Mouse (Mus musculus): ENCODE measurements at regions not wholly inside any gene's neighbourhood (a gene's known extent, or its start where the extent isn't known, plus 50 kb on each side); places are given as distances from the start of the nearest gene placed in this dataset.

DNA sequence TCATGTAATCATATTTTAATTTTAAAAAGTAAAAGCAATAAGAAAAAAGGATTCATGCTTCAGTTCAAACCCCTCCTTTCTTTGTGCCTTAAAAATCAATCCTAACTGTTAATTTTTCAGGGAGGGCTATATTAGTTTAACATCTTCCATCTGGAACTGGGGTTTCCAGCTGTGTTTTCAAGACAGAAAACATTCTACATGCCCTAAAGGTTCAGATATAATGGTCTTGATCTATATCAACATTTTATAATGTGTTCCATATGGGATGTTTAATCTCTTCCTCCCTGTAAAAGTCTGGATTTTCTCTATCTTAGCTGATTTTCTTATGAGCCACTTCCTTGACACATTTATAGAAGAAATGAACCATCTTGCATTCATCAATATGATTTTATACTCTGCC, 205.9 kb upstream of the Grm7 start:
- no peak for DNase-seq (ENCODE audit: low spot score in 2 of 2)

DNA sequence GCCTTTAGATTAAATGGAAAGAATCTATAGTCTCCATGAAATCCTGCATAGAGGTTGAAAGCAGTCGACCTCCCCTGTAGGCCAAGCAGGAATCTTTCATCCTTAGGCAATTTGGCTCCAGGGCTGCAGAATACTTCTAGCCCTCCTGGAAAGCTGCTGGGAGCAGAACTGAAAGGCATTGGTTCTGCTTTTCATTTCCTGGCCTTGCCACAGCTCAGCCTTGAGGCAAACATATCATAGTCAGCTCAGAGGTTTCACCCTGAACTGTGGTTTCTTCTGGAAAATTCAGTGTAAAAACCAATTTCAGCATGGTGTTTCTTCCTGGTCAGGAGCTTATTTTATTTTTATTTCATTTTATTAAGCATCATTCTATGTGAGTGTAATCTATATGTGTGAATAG, 182.0 kb upstream of the Grm7 start:
- no peak for DNase-seq (ENCODE audit: low spot score in 2 of 2)

- DNase-seq (ENCODE audit: low spot score in 2 of 2) = no peak
These were observed 177.7 kb upstream of the Grm7 start for GRCm38 (mm10) chr6:110467661-110468060.

DNA sequence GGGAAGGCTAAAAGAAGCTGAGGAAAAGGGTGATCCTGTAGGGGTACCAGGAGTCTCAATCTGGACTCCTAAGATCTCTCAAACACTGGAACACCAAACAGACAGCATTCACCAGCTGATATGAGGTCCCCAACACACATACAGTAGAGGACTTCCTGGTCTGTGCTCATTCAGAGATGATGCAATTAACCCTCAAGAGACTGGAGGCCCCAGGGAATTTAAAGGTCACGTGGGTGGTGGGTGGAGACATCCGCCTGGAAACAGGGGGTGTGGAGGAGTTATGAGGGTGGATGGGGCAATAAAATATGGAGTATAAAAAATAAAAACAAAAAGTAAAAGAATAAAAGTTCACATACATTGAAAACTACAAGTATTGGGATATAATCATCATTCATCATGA, 139.5 kb upstream of the Grm7 start:
- DNase-seq (ENCODE audit: low spot score in 2 of 2) = no peak

DNA sequence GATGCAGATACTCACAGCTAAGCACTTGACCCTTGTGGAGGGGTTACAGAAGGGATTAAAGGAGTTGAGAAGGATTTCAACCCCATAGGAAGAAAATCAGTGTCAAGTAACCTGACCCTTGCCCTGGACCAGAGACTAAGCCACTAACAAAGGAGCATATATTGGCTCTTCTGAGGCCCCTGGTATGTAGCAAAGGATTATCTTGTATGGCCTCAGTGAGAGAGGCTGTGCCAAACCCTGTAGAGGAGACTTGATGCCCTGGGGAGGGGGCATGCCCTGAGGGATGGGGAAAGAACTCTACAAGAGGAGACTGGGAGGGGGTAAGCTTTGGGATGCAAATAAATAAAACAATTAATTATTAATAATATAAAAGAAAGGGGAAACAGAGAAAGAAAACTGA, 134.9 kb upstream of the Grm7 start:
- no peak for DNase-seq (ENCODE audit: low spot score in 2 of 2)

DNA sequence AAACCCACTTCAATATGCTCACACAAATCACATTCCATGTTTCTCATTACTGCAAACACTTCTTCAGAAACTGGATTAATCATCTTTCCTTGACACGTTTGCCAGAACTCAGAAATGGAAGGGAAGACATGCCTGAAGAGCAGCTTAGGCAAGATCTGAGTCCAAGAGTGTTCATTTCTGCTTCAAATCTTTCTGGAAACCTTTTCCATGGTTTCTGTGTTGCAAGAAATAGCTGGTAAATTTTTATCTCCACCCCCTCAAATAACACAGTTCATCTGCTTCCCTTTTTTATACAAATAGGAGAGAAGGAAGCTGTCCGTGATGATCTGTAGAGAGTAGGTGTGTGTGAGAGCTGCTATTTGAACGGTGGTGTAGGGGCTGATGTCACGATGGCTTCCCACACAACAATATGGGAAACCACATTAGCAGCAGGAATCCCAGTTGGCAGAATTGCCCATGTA, 106.6 kb upstream of the Grm7 start:
- peak; percentile 20 to 64 for DNase-seq (ENCODE audit: low spot score in 2 of 2)

- no peak for DNase-seq (ENCODE audit: low spot score in 2 of 2)
These were observed 99.8 kb upstream of the Grm7 start for GRCm38 (mm10) chr6:110545542-110545941.

GRCm38 (mm10) chr6:110554847-110555246, 90.5 kb upstream of the Grm7 start:
- DNase-seq (ENCODE audit: low spot score in 2 of 2) = no peak

- no peak for DNase-seq (ENCODE audit: low spot score in 2 of 2)
These were observed 85.7 kb upstream of the Grm7 start for GRCm38 (mm10) chr6:110559656-110560055.

GRCm38 (mm10) chr6:110560426-110560825, 85.0 kb upstream of the Grm7 start:
- no peak for DNase-seq (ENCODE audit: low spot score in 2 of 2)

DNA sequence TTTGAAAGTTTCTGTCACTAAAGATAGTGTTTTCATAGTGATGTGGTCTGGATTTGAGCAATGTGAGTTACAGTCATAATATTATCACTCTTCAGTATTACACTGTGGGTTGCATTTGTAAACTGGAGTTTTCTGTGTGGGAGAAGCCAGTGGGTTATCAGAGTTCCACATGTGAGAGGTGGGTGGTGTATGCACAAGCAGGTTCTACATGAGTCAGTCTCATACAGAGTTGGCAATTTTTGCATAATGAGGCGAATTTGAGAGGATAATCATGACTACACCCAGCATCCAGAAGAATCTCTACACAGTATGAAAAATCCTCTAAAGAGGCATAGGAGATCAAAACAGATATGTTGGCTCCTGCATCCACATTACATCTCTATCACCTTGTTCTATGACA, 68.2 kb upstream of the Grm7 start:
- peak in 1 of 2 experiments; percentile 20 for DNase-seq (ENCODE audit: low spot score in 2 of 2)
